Mouse (Mus musculus) liver, postnatal 0 days (tissue): ENCODE results near the gene Slc27a1.

Source experiments
- CTCF ChIP-seq: sonication (generic); IDR thresholded peaks from 2 replicates; pipeline ENCODE4 v1.5.1; 2016; ENCODE audit warnings: antibody characterized with exemption, low read depth
- EP300 ChIP-seq: IDR thresholded peaks from 2 replicates; pipeline ENCODE4 v1.6.1; 2016; ENCODE audit warnings: antibody characterized with exemption, low read depth, mild to moderate bottlenecking

- peak; percentile 22; the same call in 1 of the 2 replicates for TF ChIP-seq EP300
- TF ChIP-seq CTCF: no peak
Measured at GRCm38 (mm10) chr8:71591471-71592373, 23.0 kb downstream of the Slc27a1 start, which contains the start of gene Pgls.
